Mouse (Mus musculus) frontal cortex, postnatal 25 days (tissue): ENCODE measurements around the gene Hnrnpll.
A peak's percentile ranks its signal among the peaks of the same experiment; 100 is the strongest.

ENCODE experiments used
- DNase-seq, 2 experiments: peaks; one replicate each; pipeline ENCODE4 v3.0.0; 2022; ENCODE audit warnings: low spot score in 2 of 2

Gene Hnrnpll

GRCm38 (mm10) chr17:80061783-80062619 is at the start of gene Hnrnpll:
TSS of gene Hnrnpll (minus strand) at chr17:80062334.
- peak; percentile 99 for DNase-seq

- no peak for DNase-seq
Observed at GRCm38 (mm10) chr17:80105348-80105978, 43.3 kb upstream of the Hnrnpll start.

GRCm38 (mm10) chr17:80099823-80100222 is 37.7 kb upstream of the Hnrnpll start:
- DNase-seq: no peak

GRCm38 (mm10) chr17:80097221-80097620 is 35.1 kb upstream of the Hnrnpll start:
- DNase-seq: no peak

- no peak for DNase-seq
Observed at GRCm38 (mm10) chr17:80096720-80097114, 34.6 kb upstream of the Hnrnpll start.

- peak; percentile 13 to 22 for DNase-seq
Observed at GRCm38 (mm10) chr17:80096043-80096719, 34.0 kb upstream of the Hnrnpll start.

GRCm38 (mm10) chr17:80095254-80095899 is 33.2 kb upstream of the Hnrnpll start:
- no peak for DNase-seq

GRCm38 (mm10) chr17:80091879-80092549 is 29.9 kb upstream of the Hnrnpll start:
- DNase-seq: no peak

GRCm38 (mm10) chr17:80090551-80090950 is 28.4 kb upstream of the Hnrnpll start:
- no peak for DNase-seq

GRCm38 (mm10) chr17:80088168-80088567 is 26.0 kb upstream of the Hnrnpll start:
- no peak for DNase-seq

GRCm38 (mm10) chr17:80086591-80086990 is 24.5 kb upstream of the Hnrnpll start:
- DNase-seq: no peak

GRCm38 (mm10) chr17:80084424-80084823 is 22.3 kb upstream of the Hnrnpll start:
- peak; percentile 19 to 36 for DNase-seq

GRCm38 (mm10) chr17:80083223-80083622 is 21.1 kb upstream of the Hnrnpll start:
- no peak for DNase-seq

GRCm38 (mm10) chr17:80078726-80079125 is 16.6 kb upstream of the Hnrnpll start:
- DNase-seq: no peak

- no peak for DNase-seq
Observed at GRCm38 (mm10) chr17:80067257-80067656, 5.1 kb upstream of the Hnrnpll start.

- DNase-seq: no peak
Observed at GRCm38 (mm10) chr17:80063840-80064495, 1.8 kb upstream of the Hnrnpll start.

- DNase-seq: no peak
Observed at GRCm38 (mm10) chr17:80063386-80063785, 1.3 kb upstream of the Hnrnpll start.

GRCm38 (mm10) chr17:80062620-80063010 is 481 bp upstream of the Hnrnpll start:
- peak in 1 of 2 experiments; percentile 19 for DNase-seq

- DNase-seq: no peak
Observed at GRCm38 (mm10) chr17:80060828-80061782, 1.0 kb downstream of the Hnrnpll start.

- no peak for DNase-seq
Observed at GRCm38 (mm10) chr17:80060151-80060550, 2.0 kb downstream of the Hnrnpll start.
